Mouse (Mus musculus): ENCODE data around the gene Fcgrt. TPM values are rescaled to one million over a fixed set of nuclear protein-coding genes. Genes with fewer than 3 reads are reported as not detected.

Fcgrt gene
- polyA plus RNA-seq, 1 experiment, result 244 TPM

DNA sequence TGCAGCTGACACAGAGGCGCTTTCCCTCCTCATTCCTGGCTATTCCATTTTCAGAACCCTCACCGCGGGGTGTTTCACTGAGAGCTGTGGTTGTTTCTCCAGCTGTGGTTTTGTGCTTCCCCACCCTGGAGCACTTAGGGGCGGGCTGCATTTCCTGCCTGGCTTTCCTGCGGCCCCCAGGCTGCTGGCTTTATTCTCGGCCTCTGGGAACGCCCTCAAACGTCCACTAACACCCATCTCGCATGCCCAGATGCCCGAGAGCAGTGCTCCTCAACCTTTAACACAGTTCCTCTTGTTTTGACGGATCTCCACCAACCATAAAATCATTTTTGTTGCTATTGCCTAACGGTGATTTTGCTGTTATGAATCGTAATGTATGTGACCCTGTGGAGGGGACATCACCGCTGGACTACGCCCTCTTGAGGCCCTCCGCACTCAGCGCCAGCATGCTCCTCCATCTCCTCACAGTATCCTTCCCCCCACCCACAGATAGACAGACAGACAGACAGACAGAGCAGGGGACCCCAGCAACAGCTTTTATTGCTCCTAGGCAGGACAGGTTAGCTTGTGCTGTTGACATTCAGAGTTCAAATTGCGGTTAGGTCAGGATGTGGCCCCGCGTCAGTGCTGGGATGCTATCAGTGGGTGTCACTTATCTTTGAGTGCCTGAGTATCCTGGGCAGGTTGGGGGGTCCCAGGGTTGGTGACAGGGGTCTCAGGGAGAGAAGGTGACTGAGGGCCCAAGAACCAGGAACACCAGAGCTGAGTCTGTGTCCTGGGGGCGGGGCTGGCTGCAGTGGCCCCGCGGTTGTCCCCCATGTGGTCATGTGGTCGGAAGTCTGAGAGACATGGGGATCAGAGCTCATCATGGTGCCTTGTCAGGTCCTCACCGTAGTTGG is 21.0 kb downstream of the Fcgrt start:
- DNase-seq, result peak; percentile 64
- H3K36me3 ChIP-seq (ENCODE audit: control insufficient read depth, insufficient read depth, low read length), result no peaks in the 10 kb centered on the region
- H3K4me3 ChIP-seq (ENCODE audit: insufficient read depth, low read depth, low read length), result no peak overlapping the region
- TF ChIP-seq CTCF (conservative IDR thresholded peaks at IDR 0.05; ENCODE audit: insufficient read depth, insufficient read length, low read depth, low read length) (no peak), POLR2A (IDR thresholded peaks at IDR 0.05; ENCODE audit: low read depth, low read length) (no peak)
- WGBS, result 58% methylated on average over 25 of the region's 25 CpGs
- peak overlapping the region; percentile 17 for H3K27ac ChIP-seq (ENCODE audit: insufficient read depth, low read depth, low read length)
- H3K4me1 ChIP-seq (ENCODE audit: control insufficient read depth, insufficient read depth, low read length), result no peaks in the 10 kb centered on the region; the same call in 1 of the 2 replicates
- H3K27me3 ChIP-seq (replicated peaks; ENCODE audit: control insufficient read depth, insufficient read depth, low read length), result no peaks in the 10 kb centered on the region

DNA sequence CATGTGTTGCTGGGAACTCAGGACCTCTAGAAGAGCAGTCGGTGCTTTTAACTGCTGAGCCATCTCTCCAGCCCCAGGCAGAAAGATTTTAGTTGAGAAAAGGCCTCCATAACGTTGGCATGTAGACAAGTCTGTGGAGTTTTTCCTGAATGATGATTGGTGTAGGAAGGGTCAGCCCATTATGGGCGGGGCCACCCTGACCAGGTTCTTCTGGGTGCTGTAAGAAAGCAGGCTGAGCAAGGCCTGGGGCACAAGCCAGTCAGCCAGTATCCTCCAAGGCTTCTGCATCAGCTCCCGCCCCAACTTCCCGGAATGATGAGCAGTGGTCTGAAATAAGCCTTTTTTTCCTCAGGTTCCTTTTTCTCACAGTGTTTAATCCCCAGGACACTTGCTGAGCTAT is 22.6 kb downstream of the Fcgrt start:
- Histone ChIP-seq H3K4me1 (ENCODE audit: control insufficient read depth, insufficient read depth, low read length) (no peaks in the 10 kb centered on the region; the same call in 1 of the 2 replicates), H3K27me3 (replicated peaks; ENCODE audit: control insufficient read depth, insufficient read depth, low read length) (no peaks in the 10 kb centered on the region), H3K27ac (ENCODE audit: insufficient read depth, low read depth, low read length) (no peak overlapping the region), H3K36me3 (ENCODE audit: control insufficient read depth, insufficient read depth, low read length) (no peaks in the 10 kb centered on the region), H3K4me3 (ENCODE audit: insufficient read depth, low read depth, low read length) (no peak overlapping the region)
- no peak for TF ChIP-seq CTCF (conservative IDR thresholded peaks at IDR 0.05; ENCODE audit: insufficient read depth, insufficient read length, low read depth, low read length)
- no peak for TF ChIP-seq POLR2A (IDR thresholded peaks at IDR 0.05; ENCODE audit: low read depth, low read length)
- WGBS, result 66% methylated on average over 5 of the region's 5 CpGs
- DNase-seq, result no peak

DNA sequence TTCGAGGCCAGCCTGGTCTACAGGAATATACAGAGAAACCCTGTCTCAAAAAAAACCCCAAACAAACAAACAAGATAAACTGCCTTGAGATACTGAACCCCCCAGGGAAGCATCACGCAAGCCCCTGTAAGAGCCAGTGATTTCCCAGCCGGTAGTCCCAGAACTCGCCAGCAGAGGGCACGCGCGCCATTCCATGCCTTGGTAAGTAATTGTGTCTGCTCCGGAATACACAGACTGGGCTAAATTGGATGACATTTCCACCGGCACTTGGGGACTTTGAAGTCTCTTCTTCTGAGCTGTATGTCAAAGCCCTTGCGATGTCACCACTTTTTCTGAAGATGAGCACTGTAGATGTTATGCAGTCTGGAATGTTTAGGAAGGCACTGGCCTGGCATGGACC is 23.8 kb downstream of the Fcgrt start:
- WGBS, result 1% methylated on average over 10 of the region's 10 CpGs
- no peaks in the 10 kb centered on the region; the same call in 1 of the 2 replicates for H3K4me1 ChIP-seq (ENCODE audit: control insufficient read depth, insufficient read depth, low read length)
- H3K4me3 ChIP-seq (ENCODE audit: insufficient read depth, low read depth, low read length), result no peak overlapping the region
- TF ChIP-seq POLR2A (IDR thresholded peaks at IDR 0.05; ENCODE audit: low read depth, low read length), result no peak
- peak; percentile 96 for TF ChIP-seq CTCF (conservative IDR thresholded peaks at IDR 0.05; ENCODE audit: insufficient read depth, insufficient read length, low read depth, low read length)
- H3K27ac ChIP-seq (ENCODE audit: insufficient read depth, low read depth, low read length), result no peak overlapping the region
- no peaks in the 10 kb centered on the region for H3K36me3 ChIP-seq (ENCODE audit: control insufficient read depth, insufficient read depth, low read length)
- H3K27me3 ChIP-seq (replicated peaks; ENCODE audit: control insufficient read depth, insufficient read depth, low read length), result no peaks in the 10 kb centered on the region
- DNase-seq, result peak; percentile 93

DNA sequence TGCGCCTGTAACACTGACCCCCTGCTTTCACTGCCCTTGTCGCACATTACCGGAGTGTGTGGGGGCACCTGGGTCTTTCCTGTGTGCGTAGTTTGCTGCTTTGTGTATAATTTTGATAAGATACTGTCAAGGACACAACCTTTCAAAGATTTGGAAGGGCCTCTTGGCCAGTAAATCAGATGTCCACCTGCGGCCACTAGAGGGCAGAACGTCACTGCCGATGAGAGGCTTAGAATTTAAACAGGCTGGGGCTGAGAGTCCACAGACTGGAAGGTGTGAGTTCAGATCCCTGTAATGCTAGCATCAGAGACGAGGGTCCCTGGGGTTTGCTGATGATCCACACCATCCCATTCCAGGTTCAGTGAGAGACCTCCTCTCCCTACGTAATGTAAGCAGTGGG is 25.1 kb downstream of the Fcgrt start:
- peak; percentile 79 for DNase-seq
- H3K27ac ChIP-seq (ENCODE audit: insufficient read depth, low read depth, low read length), result no peak overlapping the region
- H3K27me3 ChIP-seq (replicated peaks; ENCODE audit: control insufficient read depth, insufficient read depth, low read length), result no peaks in the 10 kb centered on the region
- no peaks in the 10 kb centered on the region; the same call in 1 of the 2 replicates for H3K4me1 ChIP-seq (ENCODE audit: control insufficient read depth, insufficient read depth, low read length)
- no peaks in the 10 kb centered on the region for H3K36me3 ChIP-seq (ENCODE audit: control insufficient read depth, insufficient read depth, low read length)
- 35% methylated on average over 9 of the region's 9 CpGs for WGBS
- TF ChIP-seq CTCF (conservative IDR thresholded peaks at IDR 0.05; ENCODE audit: insufficient read depth, insufficient read length, low read depth, low read length), result peak; percentile 87
- TF ChIP-seq POLR2A (IDR thresholded peaks at IDR 0.05; ENCODE audit: low read depth, low read length), result no peak
- H3K4me3 ChIP-seq (ENCODE audit: insufficient read depth, low read depth, low read length), result no peak overlapping the region

DNA sequence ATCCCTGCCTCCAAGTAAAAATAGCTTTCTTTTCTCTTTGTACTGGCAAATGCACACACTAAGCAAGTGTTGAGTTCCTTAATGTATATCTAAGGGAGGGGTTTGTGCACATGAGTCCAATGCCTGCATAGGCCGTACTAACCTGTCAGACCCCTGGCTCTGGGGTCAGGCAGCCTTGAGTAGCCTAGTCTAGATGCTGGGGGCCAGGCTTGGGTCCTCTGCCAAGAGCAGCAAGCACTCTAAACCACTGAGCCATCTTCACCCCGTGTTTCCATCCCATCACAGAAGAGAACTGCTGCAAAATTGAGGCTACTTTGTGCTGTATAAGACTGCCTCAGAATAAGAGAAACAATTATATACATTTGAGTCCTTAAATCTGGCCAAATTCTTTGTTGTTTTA is 25.8 kb downstream of the Fcgrt start:
- no peaks in the 10 kb centered on the region for H3K36me3 ChIP-seq (ENCODE audit: control insufficient read depth, insufficient read depth, low read length)
- H3K27ac ChIP-seq (ENCODE audit: insufficient read depth, low read depth, low read length), result no peak overlapping the region
- H3K4me3 ChIP-seq (ENCODE audit: insufficient read depth, low read depth, low read length), result no peak overlapping the region
- TF ChIP-seq CTCF (conservative IDR thresholded peaks at IDR 0.05; ENCODE audit: insufficient read depth, insufficient read length, low read depth, low read length), result no peak
- no peak for TF ChIP-seq POLR2A (IDR thresholded peaks at IDR 0.05; ENCODE audit: low read depth, low read length)
- 83% methylated on average over 2 of the region's 2 CpGs for WGBS
- no peak for DNase-seq
- no peaks in the 10 kb centered on the region for H3K27me3 ChIP-seq (replicated peaks; ENCODE audit: control insufficient read depth, insufficient read depth, low read length)
- H3K4me1 ChIP-seq (ENCODE audit: control insufficient read depth, insufficient read depth, low read length), result no peaks in the 10 kb centered on the region; the same call in 1 of the 2 replicates

DNA sequence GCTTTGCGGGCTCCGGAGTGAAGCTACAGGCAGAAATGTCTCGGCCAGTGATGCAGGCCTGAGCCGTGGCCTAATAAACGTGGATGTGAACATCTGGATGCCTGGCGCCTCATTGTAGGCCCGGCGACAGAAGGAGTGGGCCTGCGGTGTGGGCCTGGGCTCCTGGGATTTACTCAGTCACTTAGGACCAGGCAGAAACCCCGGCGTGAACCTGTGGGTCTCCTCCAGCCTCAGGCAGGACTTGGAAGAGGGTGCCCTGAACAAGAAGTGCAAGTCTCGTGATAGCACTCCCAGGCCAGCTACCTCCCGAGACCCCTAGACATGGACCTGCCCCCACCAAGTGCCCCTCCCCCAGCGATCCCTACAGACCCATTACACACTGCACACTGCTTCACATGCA is 26.3 kb downstream of the Fcgrt start:
- no peak overlapping the region for H3K27ac ChIP-seq (ENCODE audit: insufficient read depth, low read depth, low read length)
- H3K36me3 ChIP-seq (ENCODE audit: control insufficient read depth, insufficient read depth, low read length), result no peaks in the 10 kb centered on the region
- no peaks in the 10 kb centered on the region for H3K4me1 ChIP-seq (ENCODE audit: control insufficient read depth, insufficient read depth, low read length)
- TF ChIP-seq POLR2A (IDR thresholded peaks at IDR 0.05; ENCODE audit: low read depth, low read length), result no peak
- TF ChIP-seq CTCF (conservative IDR thresholded peaks at IDR 0.05; ENCODE audit: insufficient read depth, insufficient read length, low read depth, low read length), result no peak
- H3K27me3 ChIP-seq (replicated peaks; ENCODE audit: control insufficient read depth, insufficient read depth, low read length), result no peaks in the 10 kb centered on the region
- DNase-seq, result no peak
- H3K4me3 ChIP-seq (ENCODE audit: insufficient read depth, low read depth, low read length), result no peak overlapping the region
- 91% methylated on average over 14 of the region's 14 CpGs for WGBS

DNA sequence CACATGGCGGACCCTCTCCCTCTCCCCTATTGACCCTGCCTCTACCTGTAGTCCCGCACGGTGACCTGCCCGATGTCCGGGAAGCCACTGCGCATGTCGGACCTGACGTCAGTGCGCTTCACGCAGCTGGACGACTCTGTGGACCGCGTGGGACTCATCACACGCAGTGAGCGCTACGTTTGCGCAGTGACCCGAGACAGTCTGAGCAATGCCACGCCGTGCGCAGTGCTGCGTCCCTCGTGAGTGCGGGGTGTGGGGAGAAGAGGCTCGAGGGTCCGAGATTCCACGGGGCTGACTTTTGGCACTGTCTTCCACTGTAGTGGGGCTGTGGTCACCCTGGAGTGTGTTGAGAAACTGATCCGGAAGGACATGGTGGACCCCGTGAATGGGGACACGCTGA is 27.1 kb downstream of the Fcgrt start:
- Histone ChIP-seq H3K36me3 (ENCODE audit: control insufficient read depth, insufficient read depth, low read length) (no peaks in the 10 kb centered on the region), H3K27ac (ENCODE audit: insufficient read depth, low read depth, low read length) (no peak overlapping the region), H3K27me3 (replicated peaks; ENCODE audit: control insufficient read depth, insufficient read depth, low read length) (no peaks in the 10 kb centered on the region), H3K4me1 (ENCODE audit: control insufficient read depth, insufficient read depth, low read length) (no peaks in the 10 kb centered on the region), H3K4me3 (ENCODE audit: insufficient read depth, low read depth, low read length) (no peak overlapping the region)
- 92% methylated on average over 30 of the region's 30 CpGs for WGBS
- TF ChIP-seq CTCF (conservative IDR thresholded peaks at IDR 0.05; ENCODE audit: insufficient read depth, insufficient read length, low read depth, low read length), result no peak
- TF ChIP-seq POLR2A (IDR thresholded peaks at IDR 0.05; ENCODE audit: low read depth, low read length), result no peak
- no peak for DNase-seq

Data from kidney, adult 2 months (tissue).